Mouse (Mus musculus): ENCODE measurements around the gene Tgm5.
A peak's percentile ranks its signal among the peaks of the same experiment; 100 is the strongest.
"Not testable (repeated sequence)": the region's sequence is repeated elsewhere in the genome, so short reads cannot be mapped to it uniquely, and the experiment has no call there.

Tgm5 gene

GRCm38 (mm10) chr2:121041098-121041497 lies 44.5 kb downstream of the Tgm5 start:
- peak in 1 of 2 experiments; percentile 65 for DNase-seq (ENCODE audit: low spot score in 2 of 2)

DNA sequence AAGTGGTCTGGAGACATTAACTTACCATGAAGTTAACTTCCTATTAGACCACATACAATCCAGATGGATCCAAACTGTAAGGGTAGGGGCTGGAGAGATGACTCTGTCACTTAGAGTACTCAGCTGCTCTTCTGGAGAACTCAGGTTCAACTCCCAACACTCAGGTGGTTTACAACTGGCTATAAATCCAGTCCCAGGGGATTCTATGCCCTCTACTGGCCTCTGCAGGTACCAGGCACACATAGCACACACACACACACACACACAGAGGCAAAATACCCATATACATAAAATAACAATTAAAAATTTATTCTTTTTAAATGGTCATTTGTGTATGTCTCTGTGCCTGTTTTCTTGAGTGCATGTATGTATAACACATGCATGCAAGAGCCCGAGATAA lies 46.3 kb downstream of the Tgm5 start:
- no peak for DNase-seq (ENCODE audit: low spot score in 2 of 2)

- DNase-seq (ENCODE audit: low spot score in 2 of 2): not testable (repeated sequence)
Observed at GRCm38 (mm10) chr2:121038851-121039250, 46.8 kb downstream of the Tgm5 start.

DNA sequence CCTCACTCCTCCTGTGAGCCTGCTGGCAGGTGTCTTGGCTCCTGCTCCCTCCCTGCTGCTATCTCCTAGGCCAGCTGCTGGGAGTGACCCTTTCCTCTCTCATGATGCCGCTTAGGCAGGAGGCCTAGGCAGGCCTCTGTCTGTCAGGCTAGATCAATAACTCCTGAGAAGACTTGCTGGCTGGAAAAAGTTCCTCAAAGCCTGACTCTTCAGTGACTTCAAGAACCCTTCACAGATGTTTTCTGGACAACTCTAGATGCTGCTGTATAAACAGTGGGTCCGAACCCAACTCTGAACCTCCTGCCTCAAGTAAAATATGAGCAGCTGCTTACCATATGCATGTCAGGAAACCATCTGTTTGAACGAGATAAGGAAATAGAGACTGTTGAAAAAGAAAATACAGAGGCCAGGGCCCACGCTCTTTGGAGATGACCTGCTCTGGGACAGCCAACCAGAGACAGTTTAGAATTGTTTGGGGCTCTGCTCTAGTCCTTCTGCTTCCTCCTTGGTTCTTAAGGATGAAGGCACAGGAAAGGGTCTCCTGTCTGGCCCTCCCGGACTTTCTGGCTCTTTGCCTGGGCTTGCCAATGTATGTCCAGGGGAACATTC lies 48.8 kb downstream of the Tgm5 start, which contains the start of gene Epb42:
Gene Epb42 (minus strand): TSS at position 340 of the 609 bp plus-strand sequence.
- peak; percentile 78 to 84 for DNase-seq (ENCODE audit: low spot score in 2 of 2)

DNA sequence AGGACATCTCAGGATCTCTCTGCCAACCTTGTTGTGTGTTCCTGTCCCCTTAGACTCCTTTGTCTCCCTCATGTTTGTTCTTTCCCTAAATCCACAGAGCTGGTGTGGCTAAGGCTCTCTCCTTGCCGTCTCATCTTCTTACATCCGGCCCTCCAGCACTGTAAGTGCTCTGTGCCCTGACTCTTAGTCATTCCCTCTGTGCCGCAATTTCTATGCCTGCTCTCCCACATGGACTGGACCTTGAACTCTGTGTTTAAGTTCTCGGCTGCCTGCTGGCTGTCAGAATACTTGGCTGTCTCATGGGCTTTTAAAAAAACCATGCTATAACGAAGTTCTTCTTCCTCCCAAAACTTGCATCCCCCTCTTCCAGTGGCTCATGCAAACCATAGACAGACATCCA lies 62.7 kb downstream of the Tgm5 start:
- no peak for DNase-seq (ENCODE audit: low spot score in 2 of 2)

GRCm38 (mm10) chr2:121017151-121017550 lies 68.5 kb downstream of the Tgm5 start:
- no peak for DNase-seq (ENCODE audit: low spot score in 2 of 2)

DNA sequence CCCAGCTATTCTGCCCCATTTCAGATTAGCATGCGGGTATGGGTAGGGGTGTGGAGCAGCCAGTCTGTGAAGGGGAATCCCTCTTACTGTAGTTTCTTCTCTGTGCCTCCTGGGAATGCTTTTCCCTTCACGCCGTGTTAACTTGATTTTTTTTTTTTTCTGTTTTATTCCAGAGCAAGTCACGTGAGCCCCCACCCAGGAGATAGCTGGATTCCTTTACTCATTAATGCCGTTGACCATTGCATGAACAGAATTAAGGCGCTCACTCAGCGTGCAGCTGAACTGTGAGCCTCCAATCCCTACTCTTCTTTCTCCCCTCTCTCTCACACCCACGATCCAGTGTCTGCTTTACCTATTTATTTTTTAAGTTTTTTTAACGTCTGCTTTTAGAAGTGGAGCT lies 69.4 kb downstream of the Tgm5 start:
- DNase-seq (ENCODE audit: low spot score in 2 of 2): peak in 1 of 2 experiments; percentile 2

DNA sequence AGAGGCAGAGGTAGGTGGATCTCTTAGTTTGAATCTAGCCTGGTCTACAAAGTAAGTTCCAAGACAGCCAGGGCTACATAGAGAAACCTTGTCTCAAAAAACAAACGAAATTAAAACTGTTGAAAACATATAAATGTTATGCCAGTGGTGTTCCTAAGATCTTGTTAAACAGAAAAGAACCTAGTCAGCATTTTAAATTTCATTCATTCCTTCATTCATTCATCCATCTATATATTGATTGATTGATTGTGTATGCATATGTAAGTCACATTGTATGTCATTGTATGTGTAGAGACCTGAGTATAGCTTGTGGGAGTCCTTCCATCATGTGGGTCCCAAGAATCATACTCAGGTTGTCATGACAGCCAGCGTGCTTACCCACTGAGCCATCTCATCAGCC lies 70.1 kb downstream of the Tgm5 start:
- no peak for DNase-seq (ENCODE audit: low spot score in 2 of 2)

DNA sequence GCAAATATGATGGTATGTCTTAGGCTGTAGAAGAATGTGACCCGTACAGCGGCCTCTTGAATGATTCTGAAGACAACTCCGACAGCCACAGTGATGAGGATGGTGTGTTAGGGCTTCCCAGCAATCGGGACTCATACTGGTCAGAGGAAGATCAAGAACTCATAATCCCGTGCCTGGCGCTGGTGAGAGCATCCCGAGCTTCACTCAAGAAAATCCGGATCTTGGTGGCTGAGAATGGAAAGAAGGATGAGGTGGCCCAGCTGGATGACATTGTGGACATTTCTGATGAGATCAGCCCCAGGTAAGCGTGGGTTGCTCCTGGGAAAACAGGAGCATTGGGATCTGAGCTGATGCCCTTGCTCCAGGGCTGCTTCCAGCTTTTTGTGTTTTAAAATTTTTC lies 73.0 kb downstream of the Tgm5 start:
- no peak for DNase-seq (ENCODE audit: low spot score in 2 of 2)

DNA sequence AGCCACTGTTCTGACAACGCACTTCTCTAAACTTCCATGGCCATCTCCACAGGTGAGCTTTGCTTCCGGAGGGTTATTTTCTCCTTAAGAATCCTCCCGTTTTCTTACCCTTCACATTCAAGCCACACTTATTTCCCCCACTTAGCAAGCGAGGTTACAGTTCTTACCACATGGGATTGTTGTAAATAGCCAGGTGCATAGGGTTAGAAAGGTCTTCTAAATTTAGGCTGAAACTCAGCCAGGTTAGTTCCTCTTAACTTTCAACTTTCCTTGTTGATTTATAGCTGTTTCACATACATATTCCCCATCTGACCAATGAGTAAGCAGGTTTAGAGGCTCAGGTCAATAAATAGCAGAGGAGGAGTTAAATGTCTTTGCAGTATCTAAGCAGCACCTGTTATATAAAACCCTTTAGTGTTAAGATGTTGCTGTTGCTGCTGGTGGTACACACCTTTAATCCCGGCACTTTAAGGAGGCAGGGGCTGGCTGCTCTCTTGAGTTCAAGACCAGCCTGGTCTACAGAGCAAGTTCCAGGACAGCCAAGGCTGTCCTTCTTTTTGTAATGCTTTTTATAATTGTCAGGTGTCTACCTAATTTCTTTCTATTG lies 76.5 kb downstream of the Tgm5 start:
- DNase-seq (ENCODE audit: low spot score in 2 of 2): no peak

DNA sequence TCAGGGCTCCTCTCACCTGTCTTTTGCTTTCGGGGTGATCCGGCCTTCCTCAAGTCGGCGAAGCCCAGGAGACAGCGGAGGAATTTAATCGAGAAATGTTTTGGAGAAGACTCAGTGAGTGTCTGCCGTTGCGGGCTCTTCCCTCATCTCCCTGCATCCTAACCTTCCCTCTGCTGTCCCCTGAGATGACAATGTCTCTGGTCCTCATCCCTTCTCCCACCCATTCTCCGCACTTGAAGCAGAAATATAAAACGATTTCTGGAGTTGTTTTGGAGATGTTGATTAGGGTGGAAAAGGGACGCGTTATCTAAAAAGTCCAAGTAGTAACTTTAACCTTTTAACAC lies 77.0 kb downstream of the Tgm5 start:
- DNase-seq (ENCODE audit: low spot score in 2 of 2): no peak

DNA sequence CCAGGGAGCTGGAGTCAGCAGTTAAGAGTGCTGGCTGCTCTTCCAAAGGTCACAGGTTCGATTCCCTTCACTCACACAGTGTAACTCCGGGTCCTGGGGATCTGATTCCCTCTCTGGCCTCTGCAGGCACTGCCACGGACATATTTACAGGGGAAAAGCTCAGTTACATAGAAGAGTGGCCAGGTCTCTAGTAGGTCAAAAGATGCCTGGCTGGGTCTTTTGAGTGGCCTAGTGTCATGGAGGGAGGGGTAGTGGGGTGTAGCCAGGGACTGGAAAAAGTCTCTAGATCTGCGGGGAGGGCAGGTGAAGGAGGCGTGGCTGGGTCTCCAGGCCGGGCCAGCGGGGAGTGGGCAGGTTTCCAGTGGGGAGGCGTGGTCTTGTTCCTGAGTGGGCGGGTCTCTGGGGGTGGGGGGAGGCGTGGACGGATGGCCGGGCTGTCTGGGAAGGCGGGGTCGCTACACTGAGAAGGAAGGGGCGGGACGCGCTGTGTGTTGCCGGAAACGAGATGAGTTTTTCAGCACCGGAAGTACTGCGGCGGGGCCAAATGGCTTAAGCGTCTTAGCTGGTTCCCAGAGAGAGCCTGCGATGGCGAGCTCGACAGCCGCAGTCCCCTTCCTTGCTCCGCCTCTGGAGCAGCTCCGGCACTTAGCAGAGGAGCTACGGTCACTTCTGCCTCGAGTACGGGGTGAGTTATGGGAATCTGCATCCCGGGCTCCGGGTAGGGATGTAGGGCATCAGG lies 77.5 kb downstream of the Tgm5 start, which contains the start of gene Ccndbp1:
Gene Ccndbp1 (plus strand): TSS at position 479 of the 739 bp plus-strand sequence.
- DNase-seq (ENCODE audit: low spot score in 2 of 2): peak; percentile 80 to 94

DNA sequence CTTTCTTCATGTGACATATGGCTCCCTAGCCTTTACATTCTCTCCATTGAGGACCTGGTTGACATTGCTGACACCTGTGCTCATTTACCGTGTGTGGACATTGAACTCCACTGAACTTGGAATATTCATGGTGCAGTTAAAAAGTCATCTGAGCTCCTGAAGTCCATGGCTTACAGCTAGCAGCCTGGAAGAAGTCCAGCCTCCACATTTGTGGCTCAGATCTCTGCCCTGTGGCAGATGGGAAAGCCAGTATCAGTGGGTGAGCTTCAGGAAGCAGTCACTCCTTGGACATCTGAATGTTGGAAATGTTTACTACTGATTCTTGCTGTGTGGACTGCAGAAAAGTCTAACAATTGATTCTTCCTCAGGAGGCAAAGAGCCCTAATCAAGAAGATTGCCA lies 78.7 kb downstream of the Tgm5 start:
- DNase-seq (ENCODE audit: low spot score in 2 of 2): no peak

DNA sequence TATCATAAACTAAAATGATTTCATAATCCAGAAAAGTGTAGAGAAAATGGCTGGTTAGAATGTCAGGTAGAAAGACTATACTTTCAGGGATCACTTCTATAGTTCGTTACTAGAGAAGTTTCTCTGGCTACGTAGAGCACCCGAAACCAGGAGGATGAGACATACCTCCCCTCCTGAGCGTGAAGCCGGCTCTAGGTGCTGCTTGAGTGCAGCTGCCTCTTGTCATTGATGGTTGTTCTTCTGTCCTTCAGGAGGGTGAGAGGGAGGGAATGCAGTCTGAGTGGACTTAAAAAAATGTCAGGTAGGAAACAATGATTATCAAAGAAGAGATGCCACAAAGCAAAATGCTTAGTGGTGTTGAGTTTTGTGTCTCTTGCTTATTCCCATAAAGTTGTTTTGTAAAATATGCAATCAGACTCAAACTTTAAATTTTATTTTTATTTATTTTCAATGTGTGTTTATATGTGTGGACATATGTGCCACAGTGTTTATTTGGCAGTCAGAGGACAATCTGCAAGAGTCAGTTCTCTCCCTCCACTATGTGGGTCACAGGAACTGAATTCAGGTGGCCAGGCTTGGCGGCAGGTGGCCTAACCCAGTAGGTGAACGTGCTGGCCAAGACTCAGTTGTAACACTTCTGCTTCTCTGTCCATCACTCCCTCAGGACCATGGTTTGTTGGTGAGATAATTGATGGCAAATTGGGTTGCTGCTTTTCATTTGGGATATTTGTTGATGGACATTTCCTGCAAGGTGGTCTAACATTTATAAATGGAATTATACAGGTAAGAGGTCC lies 81.4 kb downstream of the Tgm5 start:
- DNase-seq (ENCODE audit: low spot score in 2 of 2): no peak

DNA sequence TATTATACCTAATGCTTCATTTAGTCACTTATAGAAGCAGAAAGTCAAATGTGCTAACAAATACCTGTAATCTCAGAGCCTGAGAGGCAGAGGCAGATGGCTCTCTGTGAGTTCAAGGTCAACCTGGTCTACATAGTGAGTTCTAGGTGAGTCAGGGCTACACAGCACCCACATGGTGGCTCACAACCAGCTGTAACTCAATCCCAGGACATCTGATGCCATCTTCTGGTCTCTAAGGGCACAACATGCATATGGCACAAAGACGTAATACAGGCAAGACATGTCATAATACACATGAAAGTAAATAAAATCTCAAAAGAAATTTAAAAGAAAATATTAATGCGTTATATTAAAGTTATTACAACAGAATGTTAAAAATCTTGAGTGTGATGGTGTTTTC lies 82.1 kb downstream of the Tgm5 start:
- no peak for DNase-seq (ENCODE audit: low spot score in 2 of 2)

GRCm38 (mm10) chr2:120998863-120999262 lies 86.8 kb downstream of the Tgm5 start:
- peak in 1 of 2 experiments; percentile 42 for DNase-seq (ENCODE audit: low spot score in 2 of 2)

GRCm38 (mm10) chr2:120996607-120997006 lies 89.0 kb downstream of the Tgm5 start:
- DNase-seq (ENCODE audit: low spot score in 2 of 2): not testable (repeated sequence)

Data from spleen, postnatal 10 days (tissue).